Mouse (Mus musculus) adrenal gland, postnatal 25 days (tissue): ENCODE data around the gene Rnaset2a. TPM values are rescaled to one million over a fixed set of nuclear protein-coding genes. Genes with fewer than 3 reads are reported as not detected.
"Not testable (repeated sequence)": the region's sequence is repeated elsewhere in the genome, so short reads cannot be mapped to it uniquely, and the experiment has no call there.

Experiments
- DNase-seq: peaks from one replicate; pipeline ENCODE4 v3.0.0; 2021; ENCODE audit warnings: mixed read lengths
- long read RNA-seq: library from polyadenylated mRNA; stranded (forward); transcript quantifications from one replicate; pipeline ENCODE4 v2.0.0, GENCODE M21; 2021
- total RNA-seq: library from RNA; stranded (reverse); gene quantifications from 2 replicates; pipeline ENCODE4 v1.2.3, GENCODE M21; 2021

Rnaset2a gene
- total RNA-seq: 54.1 and 69.7 TPM in 2 replicates
- long read RNA-seq, transcript Rnaset2a-201 (9 exons, 1,793 nt): major isoform, 95 of 180 reads
- long read RNA-seq, partial matches to known transcripts: 10 of 180 reads
- long read RNA-seq, other reads (novel, unspliced or antisense): 74 of 180 reads

GRCm38 (mm10) chr17:8147439-8148316 is at the start of gene Rnaset2a, which contains the start of gene Gm49673:
TSS of gene Rnaset2a (minus strand) at chr17:8148097.
TSS of gene Gm49673 (minus strand) at chr17:8147788.
- DNase-seq: peak; percentile 30

DNA sequence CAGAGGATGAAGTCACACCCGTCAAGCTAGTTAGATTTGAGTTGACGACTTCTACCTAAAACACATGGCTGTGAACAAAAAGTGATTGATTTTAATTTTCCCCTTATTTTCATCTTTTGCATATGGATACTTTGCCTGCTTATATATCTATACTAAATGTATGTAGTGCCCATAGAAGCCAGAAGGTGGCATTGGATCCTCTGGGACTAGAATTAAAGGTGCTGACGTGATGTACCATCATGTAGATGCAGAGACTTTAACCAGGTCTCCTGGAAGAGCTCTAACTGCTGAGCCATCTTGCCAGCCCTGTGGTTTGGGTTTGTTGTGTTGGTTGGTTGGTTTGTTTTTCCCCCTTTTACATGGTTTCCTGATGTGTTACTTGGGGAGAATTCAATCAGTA is 49.8 kb upstream of the Rnaset2a start:
- DNase-seq: no peak

DNA sequence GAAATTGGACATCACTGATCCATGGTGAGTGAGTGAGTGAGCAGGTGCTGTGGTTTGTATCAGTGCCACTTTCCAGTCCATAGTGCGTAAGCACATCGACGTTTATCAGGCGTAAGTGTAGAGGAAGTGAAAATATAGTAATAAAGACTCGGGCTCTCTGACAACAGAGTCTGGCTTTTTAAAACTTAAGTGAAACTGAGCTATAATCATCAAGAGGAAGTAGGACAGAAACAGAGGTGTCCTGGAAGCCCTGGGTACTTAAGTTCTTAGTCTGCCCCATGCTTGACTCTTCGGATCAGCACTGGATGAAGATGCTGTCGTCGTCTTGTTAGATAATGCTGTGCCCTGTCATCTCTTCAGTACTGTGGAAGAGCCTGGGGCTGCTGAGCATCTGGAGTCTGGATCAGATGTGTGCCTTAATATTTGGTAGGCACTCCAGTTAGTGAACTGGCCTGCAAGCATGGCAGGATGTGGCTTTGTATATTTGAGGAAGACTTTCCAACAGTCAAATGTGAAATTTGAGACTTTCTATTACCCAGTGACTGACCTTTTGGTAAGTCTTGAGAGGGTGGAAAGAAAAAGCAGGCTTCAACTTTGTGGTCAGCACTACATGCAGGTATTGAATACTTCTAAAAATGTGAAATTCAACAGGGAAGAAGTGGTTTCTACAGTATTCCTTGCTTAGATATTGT is 47.9 kb upstream of the Rnaset2a start:
- DNase-seq: no peak

DNA sequence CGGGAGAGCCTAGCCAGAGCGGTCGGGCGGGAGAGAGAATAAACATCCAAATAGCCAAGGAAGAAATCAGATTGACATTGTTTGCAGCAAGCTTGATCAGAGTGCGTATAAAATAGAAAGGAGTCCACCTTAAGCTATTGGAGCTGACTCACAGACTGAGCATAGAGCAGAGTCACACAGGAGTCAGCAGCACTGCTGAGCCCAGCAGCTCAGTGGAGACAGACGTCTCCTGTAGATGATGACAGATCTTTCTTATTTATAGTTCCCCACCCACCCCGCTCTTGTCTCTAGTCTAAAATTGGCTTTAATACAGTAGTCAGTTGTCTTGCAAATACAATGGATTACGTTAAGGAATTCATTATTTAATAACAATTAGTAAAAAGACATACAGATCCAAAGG is 45.8 kb upstream of the Rnaset2a start:
- DNase-seq: no peak

GRCm38 (mm10) chr17:8184217-8184616 is 36.3 kb upstream of the Rnaset2a start:
- no peak for DNase-seq

DNA sequence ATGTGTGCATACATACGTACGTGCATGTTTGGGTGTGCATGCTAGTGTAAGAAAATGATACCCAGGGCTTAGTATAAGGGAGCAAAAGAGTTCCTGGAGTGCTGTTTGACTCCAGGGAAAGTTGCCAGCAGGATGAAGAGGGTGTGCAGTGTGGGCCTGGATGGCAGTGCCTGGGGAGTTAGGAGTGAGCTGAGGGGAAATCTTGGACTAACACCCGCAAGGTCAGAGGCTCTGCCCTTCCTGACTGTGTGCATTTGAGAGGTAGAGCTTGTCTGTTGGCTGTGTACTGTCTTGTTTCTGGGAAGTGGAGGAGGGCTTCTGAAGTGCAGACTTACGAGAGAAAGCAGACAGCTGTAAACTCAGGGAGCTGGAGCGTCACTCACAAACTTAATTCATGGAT is 35.9 kb upstream of the Rnaset2a start:
- DNase-seq: no peak

DNA sequence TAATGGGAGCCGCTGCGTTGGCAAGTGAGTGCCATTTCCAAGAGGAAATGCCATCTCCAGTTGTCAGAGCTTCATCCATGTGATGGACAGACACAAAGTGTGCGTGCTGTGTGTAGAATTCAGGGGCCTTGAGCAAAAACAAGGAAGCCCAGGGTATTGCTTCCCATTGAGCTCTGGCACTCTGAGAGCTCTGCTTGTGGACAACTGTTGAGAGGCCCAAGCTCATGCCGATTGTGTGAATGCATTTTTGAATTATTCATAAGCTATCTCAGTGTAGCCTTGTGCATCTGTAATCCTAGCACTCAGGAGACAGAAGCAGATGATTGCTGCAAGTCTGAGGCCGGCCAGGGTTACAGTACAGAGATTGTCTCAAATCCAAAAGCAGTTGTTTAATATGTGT is 29.2 kb upstream of the Rnaset2a start:
- DNase-seq: no peak

DNA sequence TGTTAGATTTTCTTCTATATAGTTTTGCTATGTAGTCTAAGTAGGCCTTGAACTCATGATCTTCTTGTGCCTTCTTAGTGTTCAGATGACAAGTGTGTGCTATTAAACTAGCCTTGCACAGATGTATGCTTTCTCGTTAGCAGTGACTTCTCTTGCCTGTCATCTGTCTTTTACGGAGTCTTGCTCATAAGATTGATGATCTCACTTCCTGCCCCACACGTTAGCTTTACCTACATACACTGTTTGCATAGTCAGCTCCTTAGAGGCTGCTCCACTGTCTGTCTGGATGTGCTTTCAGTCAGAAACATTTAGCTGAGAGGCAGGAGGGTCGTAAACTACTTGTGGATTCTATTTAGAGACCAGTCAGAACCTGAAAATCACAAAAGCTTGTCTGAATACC is 23.2 kb upstream of the Rnaset2a start:
- DNase-seq: no peak

GRCm38 (mm10) chr17:8170331-8170730 is 22.4 kb upstream of the Rnaset2a start:
- DNase-seq: no peak

- peak; percentile 35 for DNase-seq
These were observed 19.5 kb upstream of the Rnaset2a start for GRCm38 (mm10) chr17:8167436-8167835.

- DNase-seq: not testable (repeated sequence)
These were observed 18.6 kb upstream of the Rnaset2a start for GRCm38 (mm10) chr17:8166454-8166853.

DNA sequence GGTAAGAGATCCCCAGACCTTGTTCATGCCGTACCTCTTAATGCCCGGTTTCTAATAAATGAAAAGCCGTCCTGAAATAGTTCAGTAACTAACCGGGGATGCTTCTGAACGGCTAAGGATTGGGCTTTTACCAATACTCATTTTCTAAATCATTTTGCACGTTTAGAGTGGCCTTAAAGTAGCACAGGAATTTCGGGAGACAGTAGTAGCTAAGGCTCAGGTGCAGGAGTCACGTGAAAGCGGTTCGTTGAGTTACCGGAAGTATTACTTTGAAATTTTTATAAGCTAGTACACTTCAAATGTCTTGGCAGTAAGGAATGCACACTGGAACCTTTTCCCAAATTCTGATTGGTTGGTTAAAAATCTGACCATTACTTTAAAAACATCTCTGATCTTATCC is 18.1 kb upstream of the Rnaset2a start:
- DNase-seq: not testable (repeated sequence)

DNA sequence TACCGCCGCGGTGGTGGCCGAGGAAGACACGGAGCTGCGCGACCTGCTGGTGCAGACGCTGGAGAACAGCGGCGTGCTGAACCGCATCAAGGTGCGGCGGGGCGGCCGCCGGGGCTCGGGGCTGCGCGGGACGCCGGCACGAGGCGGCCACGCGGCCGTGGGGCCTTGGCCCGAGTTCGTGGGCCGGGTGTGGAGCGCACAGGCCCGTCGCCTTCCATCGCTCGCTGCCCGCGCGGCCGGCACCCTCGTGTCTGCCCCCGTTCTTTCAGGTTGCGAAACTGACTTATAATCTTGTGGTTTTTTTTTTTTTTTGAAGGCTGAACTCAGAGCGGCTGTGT is 17.7 kb upstream of the Rnaset2a start:
- DNase-seq: peak; percentile 18

DNA sequence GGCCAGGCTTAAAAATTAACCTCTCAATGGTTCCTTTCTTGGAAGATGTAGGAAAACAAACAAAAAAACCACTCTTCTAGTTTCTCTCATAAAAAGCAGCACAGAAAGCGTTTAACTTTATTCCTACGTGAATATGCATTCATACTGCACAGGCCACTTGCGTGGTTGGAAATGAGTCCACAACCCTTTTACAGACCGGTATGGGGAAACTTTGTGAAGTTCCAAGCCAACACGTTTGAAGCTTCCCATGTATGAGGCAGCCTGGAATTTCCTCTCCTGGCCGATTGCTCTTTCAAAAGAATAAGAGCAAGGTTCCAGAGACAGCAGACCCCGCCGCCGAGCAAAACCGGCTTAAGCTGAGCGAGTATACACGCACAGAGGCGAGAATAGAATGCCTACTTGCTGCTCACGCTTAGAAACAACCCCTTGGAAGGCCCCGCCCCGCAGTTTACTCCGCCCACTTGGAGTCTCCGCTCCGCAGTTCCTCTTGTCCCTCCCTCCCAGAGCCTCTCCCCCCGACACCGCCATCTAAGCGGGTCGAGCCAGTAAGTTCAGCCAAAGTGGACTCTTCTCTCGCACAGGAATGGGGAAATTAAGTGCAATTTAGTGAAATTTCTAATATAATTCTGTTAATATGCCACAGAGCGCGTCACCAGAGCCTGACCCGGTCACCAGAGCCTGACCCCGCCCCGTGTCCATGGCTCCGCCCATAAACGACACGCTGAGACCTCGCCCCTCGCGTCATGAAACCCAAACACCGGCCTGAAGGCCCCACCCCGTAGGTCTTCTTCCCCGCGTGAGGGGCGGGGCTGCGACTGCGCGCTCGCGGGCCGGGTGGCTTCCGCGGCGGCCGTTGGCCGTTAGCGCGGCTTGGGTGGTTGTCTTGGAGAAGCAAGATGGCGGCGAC is 17.1 kb upstream of the Rnaset2a start, which contains the start of gene Fgfr1op:
Fgfr1op (plus strand) TSS at position 801 of the 907 bp plus-strand sequence.
- DNase-seq: not testable (repeated sequence)

- not testable (repeated sequence) for DNase-seq
These were observed 13.1 kb upstream of the Rnaset2a start for GRCm38 (mm10) chr17:8160969-8161368.

DNA sequence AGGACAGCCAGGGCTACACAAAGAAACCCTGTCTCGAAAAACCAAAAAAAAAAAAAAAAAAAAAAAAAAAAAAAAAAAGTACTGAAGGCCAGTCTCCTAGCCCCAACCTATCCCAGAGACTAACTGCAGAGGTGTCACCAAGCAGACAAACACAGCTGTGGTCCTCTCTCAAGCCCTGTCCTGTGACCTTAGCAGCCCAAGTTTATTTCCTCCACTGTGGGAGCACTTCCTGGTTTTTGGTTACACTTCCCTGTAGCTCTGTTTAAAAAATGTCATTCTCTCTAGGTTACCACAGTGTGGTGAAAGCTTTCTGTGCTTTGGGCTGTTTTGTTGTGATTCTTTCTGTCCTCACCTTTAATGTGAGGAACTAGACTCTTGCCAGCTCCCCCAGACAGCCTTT is 10.7 kb upstream of the Rnaset2a start:
- DNase-seq: not testable (repeated sequence)

- not testable (repeated sequence) for DNase-seq
These were observed 8.1 kb upstream of the Rnaset2a start for GRCm38 (mm10) chr17:8155982-8156381.

DNA sequence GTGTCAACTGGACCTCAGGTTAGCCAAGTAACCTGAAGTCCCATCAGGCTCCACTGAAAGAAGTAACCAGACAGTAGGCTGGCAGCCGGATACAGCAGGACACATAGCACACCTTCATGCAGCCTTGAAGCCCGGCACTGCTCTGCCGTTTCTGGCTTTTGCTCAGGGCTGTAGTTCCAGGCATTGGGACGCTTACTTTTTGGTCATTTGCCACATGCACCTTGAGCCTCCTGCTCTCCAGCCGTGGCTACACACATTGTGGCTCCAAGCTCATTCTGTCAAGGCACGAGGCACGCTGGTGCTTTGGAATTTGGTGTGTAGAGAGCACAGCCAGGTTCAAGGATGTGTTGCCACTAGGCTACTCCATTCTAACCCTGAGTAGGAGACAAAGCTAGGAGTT is 7.1 kb upstream of the Rnaset2a start:
- not testable (repeated sequence) for DNase-seq

DNA sequence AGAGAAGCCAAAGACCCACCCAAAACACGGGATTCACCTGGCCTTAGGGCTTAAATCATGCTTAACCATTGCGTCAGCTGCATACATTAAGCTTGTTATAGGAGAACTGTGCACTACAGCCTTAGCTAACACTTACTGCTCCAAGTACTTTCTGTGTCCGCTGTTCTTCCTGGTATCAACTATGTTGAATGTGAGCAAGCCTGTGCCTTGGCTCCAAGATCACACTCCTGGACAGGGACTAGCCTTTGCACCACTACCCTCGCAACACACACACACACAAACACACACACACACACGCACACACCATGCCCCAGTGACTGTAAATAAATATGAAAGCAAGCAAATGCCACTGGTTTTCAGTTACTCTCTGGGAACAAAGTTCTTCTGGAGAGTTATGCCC is 966 bp downstream of the Rnaset2a start:
- DNase-seq: not testable (repeated sequence)

DNA sequence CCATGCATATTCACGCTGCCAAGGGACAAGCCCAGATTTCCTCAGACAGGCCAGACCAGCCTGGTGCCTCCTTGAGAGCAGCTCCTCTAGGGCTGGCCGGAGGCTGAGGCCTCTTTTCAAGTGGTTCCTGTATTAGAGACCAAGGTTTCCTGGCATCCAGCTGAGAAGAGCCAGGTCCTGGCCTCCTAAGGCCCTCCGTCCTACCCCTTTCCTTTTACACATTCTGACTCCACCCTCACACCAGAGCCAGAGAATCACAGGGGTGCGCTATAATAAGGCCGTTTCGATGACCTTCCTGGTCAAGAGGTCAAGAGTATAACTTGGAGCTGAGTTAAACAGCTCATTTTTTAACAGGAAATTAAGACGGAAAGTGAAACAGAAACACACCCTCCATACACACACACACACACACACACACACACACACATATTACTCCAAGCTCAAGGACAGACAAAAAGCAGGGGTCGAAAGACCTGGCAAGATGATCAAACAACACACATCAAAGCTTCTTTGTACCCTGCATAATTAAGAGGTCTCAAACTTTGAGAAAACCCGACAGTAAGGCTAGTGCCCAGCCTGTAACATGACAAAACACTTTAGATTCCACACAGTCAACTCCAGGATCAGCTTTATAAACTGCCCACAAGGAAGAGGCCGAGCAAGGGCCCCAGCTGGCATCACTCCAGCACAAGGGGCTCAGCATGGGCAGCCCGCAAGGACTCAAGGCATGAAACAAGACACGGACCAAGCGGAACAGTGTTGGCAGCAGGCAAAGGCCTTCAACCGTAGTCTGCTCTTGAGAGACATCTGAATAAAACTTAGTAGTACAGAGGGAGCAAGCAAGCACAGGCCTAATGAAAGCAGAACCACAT is 3.9 kb downstream of the Rnaset2a start:
- not testable (repeated sequence) for DNase-seq

DNA sequence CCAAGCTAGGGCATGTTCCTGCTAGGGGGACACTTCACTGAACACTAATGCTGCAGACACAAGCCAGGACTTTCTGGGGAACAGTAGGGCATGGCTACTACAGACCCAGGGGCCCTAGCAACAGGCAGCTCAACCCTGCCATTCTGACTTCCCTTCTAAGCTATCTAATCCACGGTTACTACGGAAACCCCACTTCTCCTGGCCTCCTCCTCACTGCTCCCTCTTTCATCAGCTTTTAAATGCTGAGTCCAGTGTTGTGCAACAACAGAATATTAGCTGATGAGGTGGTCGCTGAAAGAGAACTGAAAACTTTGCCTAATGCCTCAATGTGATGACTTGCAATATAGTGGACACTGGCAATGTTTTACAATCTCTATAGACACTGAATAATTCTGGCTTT is 7.7 kb downstream of the Rnaset2a start:
- DNase-seq: not testable (repeated sequence)
